Mouse (Mus musculus): ENCODE measurements around the gene Trpt1. TPM values are rescaled to one million over a fixed set of nuclear protein-coding genes. Genes with fewer than 3 reads are reported as not detected.

Gene Trpt1
- polyA plus RNA-seq, 1 experiment from 2014 or later = 11.5 TPM

DNA sequence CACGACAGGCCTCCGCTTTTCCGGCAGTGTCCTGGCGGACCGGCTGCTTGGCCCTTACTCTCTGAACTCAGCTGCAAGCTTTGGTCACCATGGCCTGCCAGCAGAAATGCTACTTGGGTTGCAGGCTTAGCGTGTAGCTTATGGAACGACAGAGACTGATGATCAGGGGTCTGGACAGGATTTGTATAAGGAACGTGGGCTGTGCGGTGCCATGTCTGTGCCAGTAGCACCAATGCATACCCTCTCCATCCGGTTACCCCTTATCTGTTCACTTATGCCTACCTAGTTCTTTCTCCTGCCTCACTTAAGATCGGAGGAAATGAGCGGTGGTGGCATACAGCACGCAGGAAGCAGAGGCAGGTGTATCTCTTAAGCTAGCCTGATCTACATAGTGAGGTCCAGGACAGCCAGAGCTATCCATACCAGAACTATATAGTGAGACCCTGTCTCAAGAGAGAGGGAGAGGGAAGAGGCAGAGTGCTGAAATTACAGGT lies 44.8 kb downstream of the Trpt1 start:
- no peak for ATAC-seq (ENCODE audit: insufficient number of reproducible peaks, insufficient read depth, low FRiP score, low read depth)
- Histone ChIP-seq H3K4me2 (replicated peaks; ENCODE audit: low read depth, low read length) (peak overlapping the region; percentile 76), H3K9ac (replicated peaks; ENCODE audit: low read depth, low read length) (peak overlapping the region; percentile 76), H3K9me3 (ENCODE audit: control insufficient read depth, low read depth, low read length) (no peaks in the 10 kb centered on the region), H3K36me3 (ENCODE audit: control insufficient read depth, insufficient read depth, low read length) (no peaks in the 10 kb centered on the region; the same call in 1 of the 2 replicates), H3K4me1 (ENCODE audit: control insufficient read depth, insufficient read depth, low read length) (peaks cover 10% of the 10 kb centered on the region; the same call in 1 of the 2 replicates), H3K27ac (ENCODE audit: low read length) (peak overlapping the region; percentile 95), H3K4me3 (ENCODE audit: low read depth, low read length) (peak overlapping the region; percentile 56), H3K27me3 (ENCODE audit: control insufficient read depth, insufficient read depth, low read length) (no peaks in the 10 kb centered on the region)
- 19% methylated on average over 13 of the region's 13 CpGs for WGBS

DNA sequence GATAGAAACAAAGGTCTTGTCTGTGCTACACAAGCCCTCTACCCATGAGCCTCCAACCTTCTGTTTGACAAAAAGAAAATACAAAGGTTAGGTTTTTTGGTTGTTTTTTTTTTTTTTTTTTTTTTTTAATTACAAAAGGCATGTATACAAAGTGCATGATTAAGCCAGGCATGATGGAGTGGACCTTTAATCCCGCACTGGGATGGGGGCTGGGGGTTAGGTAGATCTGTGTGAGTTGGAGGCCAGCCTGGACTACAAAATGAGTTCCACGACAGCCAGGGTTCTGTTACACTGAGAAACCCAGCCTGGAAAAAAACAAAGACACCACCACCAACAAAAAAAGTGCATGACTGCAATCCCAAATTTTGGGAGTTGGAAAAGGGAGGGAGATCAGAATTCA lies 45.2 kb downstream of the Trpt1 start:
- H3K36me3 ChIP-seq (ENCODE audit: control insufficient read depth, insufficient read depth, low read length) = no peaks in the 10 kb centered on the region; the same call in 1 of the 2 replicates

DNA sequence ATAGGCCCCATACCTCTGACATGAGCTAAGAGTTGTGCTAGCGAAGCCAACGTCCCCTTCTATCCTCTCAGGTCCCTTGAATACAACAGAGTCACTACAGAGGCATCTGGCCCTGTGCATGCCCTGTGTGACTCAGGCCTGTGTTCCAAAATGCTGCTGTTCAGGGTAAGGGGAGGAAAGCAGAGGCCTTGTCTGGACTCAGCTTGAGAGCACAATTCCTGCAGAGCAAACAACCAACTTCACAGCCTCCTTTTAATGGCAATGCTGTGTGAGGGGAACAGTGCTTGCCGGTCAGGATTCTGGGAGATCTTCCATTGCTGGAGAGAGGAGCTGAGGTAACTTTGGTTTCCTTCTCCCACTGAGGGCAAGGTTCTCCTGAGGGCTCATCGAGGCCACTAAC lies 48.3 kb downstream of the Trpt1 start:
- Histone ChIP-seq H3K4me3 (ENCODE audit: low read depth, low read length) (no peak overlapping the region), H3K4me1 (ENCODE audit: control insufficient read depth, insufficient read depth, low read length) (0 out of 2 replicates have a peak, but pooled peaks cover 2% of the 10 kb centered on the region), H3K27ac (ENCODE audit: low read length) (no peak overlapping the region), H3K36me3 (ENCODE audit: control insufficient read depth, insufficient read depth, low read length) (no peaks in the 10 kb centered on the region), H3K27me3 (ENCODE audit: control insufficient read depth, insufficient read depth, low read length) (no peaks in the 10 kb centered on the region), H3K4me2 (replicated peaks; ENCODE audit: low read depth, low read length) (no peak overlapping the region), H3K9me3 (ENCODE audit: control insufficient read depth, low read depth, low read length) (no peaks in the 10 kb centered on the region), H3K9ac (replicated peaks; ENCODE audit: low read depth, low read length) (no peak overlapping the region)
- no peak for ATAC-seq (ENCODE audit: insufficient number of reproducible peaks, insufficient read depth, low FRiP score, low read depth)
- WGBS = 68% methylated on average over 4 of the region's 4 CpGs

More for the DNA sequence above, 45.2 kb downstream of the Trpt1 start:
- Histone ChIP-seq H3K27ac (ENCODE audit: low read length) (no peak overlapping the region; the same call in 1 of the 2 replicates), H3K4me2 (replicated peaks; ENCODE audit: low read depth, low read length) (peak overlapping the region; percentile 76), H3K4me3 (ENCODE audit: low read depth, low read length) (peak overlapping the region; percentile 56; the same call in 1 of the 2 replicates), H3K4me1 (ENCODE audit: control insufficient read depth, insufficient read depth, low read length) (peaks cover 10% of the 10 kb centered on the region; the same call in 1 of the 2 replicates), H3K27me3 (ENCODE audit: control insufficient read depth, insufficient read depth, low read length) (no peaks in the 10 kb centered on the region), H3K9me3 (ENCODE audit: control insufficient read depth, low read depth, low read length) (no peaks in the 10 kb centered on the region), H3K9ac (replicated peaks; ENCODE audit: low read depth, low read length) (no peak overlapping the region)
- ATAC-seq (ENCODE audit: insufficient number of reproducible peaks, insufficient read depth, low FRiP score, low read depth) = no peak
- WGBS = 86% methylated on average over 2 of the region's 2 CpGs

DNA sequence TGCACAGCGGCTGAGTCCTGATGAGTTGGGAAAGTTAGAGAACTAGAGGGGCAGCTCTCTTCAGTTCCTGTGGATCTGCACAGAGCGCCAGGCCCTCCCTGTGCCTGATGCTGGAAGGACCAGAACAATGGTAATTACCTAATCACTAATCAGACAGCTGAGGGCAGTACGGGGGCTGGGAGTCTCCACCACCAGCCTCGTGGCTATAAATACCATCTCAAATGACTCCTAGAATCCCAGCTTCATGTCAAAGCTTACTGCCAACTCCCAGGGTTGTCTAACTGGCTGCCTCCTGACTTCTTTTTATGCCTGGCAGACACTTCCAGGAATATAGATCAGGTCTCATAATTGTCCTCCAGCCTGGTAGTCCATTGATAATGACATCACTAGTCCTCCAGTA lies 48.8 kb downstream of the Trpt1 start:
- 45% methylated on average over 4 of the region's 4 CpGs for WGBS
- 0 out of 2 replicates have a peak, but pooled peaks cover 2% of the 10 kb centered on the region for H3K4me1 ChIP-seq (ENCODE audit: control insufficient read depth, insufficient read depth, low read length)
- no peak overlapping the region for H3K9ac ChIP-seq (replicated peaks; ENCODE audit: low read depth, low read length)
- no peaks in the 10 kb centered on the region for H3K36me3 ChIP-seq (ENCODE audit: control insufficient read depth, insufficient read depth, low read length)
- no peaks in the 10 kb centered on the region for H3K9me3 ChIP-seq (ENCODE audit: control insufficient read depth, low read depth, low read length)
- no peak for ATAC-seq (ENCODE audit: insufficient number of reproducible peaks, insufficient read depth, low FRiP score, low read depth)
- H3K4me2 ChIP-seq (replicated peaks; ENCODE audit: low read depth, low read length) = no peak overlapping the region
- H3K4me3 ChIP-seq (ENCODE audit: low read depth, low read length) = no peak overlapping the region
- no peaks in the 10 kb centered on the region for H3K27me3 ChIP-seq (ENCODE audit: control insufficient read depth, insufficient read depth, low read length)
- no peak overlapping the region for H3K27ac ChIP-seq (ENCODE audit: low read length)

Other genes starting within 250 kb of the Trpt1 start
- 24.2 and 26.1 TPM in 2 replicates for gene Rps6ka4, start 155.5 kb upstream of the Trpt1 start, polyA plus RNA-seq (2014; fragmentation: Nextera tagmentation; extraction: Ambion mirVana)
- 0.59 and 0.80 TPM in 2 replicates for gene Ccdc88b, start 137.9 kb upstream of the Trpt1 start, polyA plus RNA-seq (2014; fragmentation: Nextera tagmentation; extraction: Ambion mirVana)
- 152 and 158 TPM in 2 replicates for gene Trmt112, start 86.4 kb upstream of the Trpt1 start, polyA plus RNA-seq (2014; fragmentation: Nextera tagmentation; extraction: Ambion mirVana)
- gene Prdx5, start 86.0 kb upstream of the Trpt1 start, polyA plus RNA-seq (2014; fragmentation: Nextera tagmentation; extraction: Ambion mirVana) = 166 and 172 TPM in 2 replicates
- gene Esrra, start 74.3 kb upstream of the Trpt1 start, polyA plus RNA-seq (2014; fragmentation: Nextera tagmentation; extraction: Ambion mirVana) = 6.5 and 6.8 TPM in 2 replicates
- 1.5 and 1.8 TPM in 2 replicates for gene Catsperz, start 70.8 kb upstream of the Trpt1 start, polyA plus RNA-seq (2014; fragmentation: Nextera tagmentation; extraction: Ambion mirVana)
- gene Kcnk4, start 61.6 kb upstream of the Trpt1 start, polyA plus RNA-seq (2014; fragmentation: Nextera tagmentation; extraction: Ambion mirVana) = 0.35 and 0.95 TPM in 2 replicates
- 69.1 and 70.8 TPM in 2 replicates for gene Bad, start 54.3 kb upstream of the Trpt1 start, polyA plus RNA-seq (2014; fragmentation: Nextera tagmentation; extraction: Ambion mirVana)
- 21.8 and 24.8 TPM in 2 replicates for gene Gpr137, start 53.7 kb upstream of the Trpt1 start, polyA plus RNA-seq (2014; fragmentation: Nextera tagmentation; extraction: Ambion mirVana)
- 99.5 and 103 TPM in 2 replicates for gene Ppp1r14b, start 21.2 kb upstream of the Trpt1 start, polyA plus RNA-seq (2014; fragmentation: Nextera tagmentation; extraction: Ambion mirVana)
- 50.6 and 56.1 TPM in 2 replicates for gene Plcb3, start 19.7 kb upstream of the Trpt1 start, polyA plus RNA-seq (2014; fragmentation: Nextera tagmentation; extraction: Ambion mirVana)
- gene Fkbp2, start 15.6 kb upstream of the Trpt1 start, polyA plus RNA-seq (2014; fragmentation: Nextera tagmentation; extraction: Ambion mirVana) = 88.3 and 94.1 TPM in 2 replicates
- 38.5 and 44.7 TPM in 2 replicates for gene Vegfb, start 8.5 kb upstream of the Trpt1 start, polyA plus RNA-seq (2014; fragmentation: Nextera tagmentation; extraction: Ambion mirVana)
- 23.8 and 31.2 TPM in 2 replicates for gene Dnajc4, start 3.6 kb upstream of the Trpt1 start, polyA plus RNA-seq (2014; fragmentation: Nextera tagmentation; extraction: Ambion mirVana)
- 15.3 and 19.6 TPM in 2 replicates for gene Nudt22, start within 50 bp of the Trpt1 start, polyA plus RNA-seq (2014; fragmentation: Nextera tagmentation; extraction: Ambion mirVana)
- gene Fermt3, start 23.3 kb downstream of the Trpt1 start, polyA plus RNA-seq (2014; fragmentation: Nextera tagmentation; extraction: Ambion mirVana) = 8.2 and 8.3 TPM in 2 replicates
- gene Stip1, start 43.8 kb downstream of the Trpt1 start, polyA plus RNA-seq (2014; fragmentation: Nextera tagmentation; extraction: Ambion mirVana) = 201 and 210 TPM in 2 replicates
- 7.7 and 8.3 TPM in 2 replicates for gene Macrod1, start 60.7 kb downstream of the Trpt1 start, polyA plus RNA-seq (2014; fragmentation: Nextera tagmentation; extraction: Ambion mirVana)
- gene Flrt1, start 109.6 kb downstream of the Trpt1 start, polyA plus RNA-seq (2014; fragmentation: Nextera tagmentation; extraction: Ambion mirVana) = 7.4 and 9.2 TPM in 2 replicates
- 222 and 238 TPM in 2 replicates for gene Otub1, start 210.2 kb downstream of the Trpt1 start, polyA plus RNA-seq (2014; fragmentation: Nextera tagmentation; extraction: Ambion mirVana)
- gene Cox8a, start 221.5 kb downstream of the Trpt1 start, polyA plus RNA-seq (2014; fragmentation: Nextera tagmentation; extraction: Ambion mirVana) = 1,044 and 1,144 TPM in 2 replicates
- gene Naa40, start 245.1 kb downstream of the Trpt1 start, polyA plus RNA-seq (2014; fragmentation: Nextera tagmentation; extraction: Ambion mirVana) = 59.4 and 59.6 TPM in 2 replicates

All from stomach, embryonic 14.5 days (tissue).